Mouse (Mus musculus) testis, adult 2 months (tissue): ENCODE data around the gene Nup210. TPM values are rescaled to one million over a fixed set of nuclear protein-coding genes. Genes with fewer than 3 reads are reported as not detected.
A peak's percentile ranks its signal among the peaks of the same experiment; 100 is the strongest.

Experiments used
- H3K27ac ChIP-seq: fragments of 200-500 bp; 2 replicates; pipeline ENCODE4 v1.5.1; 2012; ENCODE audit warnings: low read depth, low read length; ENCODE audit not compliant: control insufficient read depth, insufficient read depth
- H3K27me3 ChIP-seq: fragments of 200-500 bp; 2 replicates; pipeline ENCODE4 v1.6.1; 2012; ENCODE audit warnings: mild to moderate bottlenecking, low read length, moderate library complexity; ENCODE audit not compliant: control insufficient read depth, insufficient read depth
- H3K36me3 ChIP-seq: fragments of 200-500 bp; 2 replicates; pipeline ENCODE4 v1.6.1; 2012; ENCODE audit warnings: mild to moderate bottlenecking, low read length; ENCODE audit not compliant: control insufficient read depth, insufficient read depth
- H3K4me1 ChIP-seq: fragments of 200-500 bp; 2 replicates; pipeline ENCODE4 v1.6.1; 2012; ENCODE audit warnings: low read length; ENCODE audit not compliant: control insufficient read depth, insufficient read depth
- H3K4me3 ChIP-seq: fragments of 200-500 bp; 2 replicates; pipeline ENCODE4 v1.5.1; 2012; ENCODE audit warnings: low read depth, mild to moderate bottlenecking, low read length, moderate library complexity, mixed read lengths; ENCODE audit not compliant: control insufficient read depth
- CTCF ChIP-seq: fragments of 200-500 bp; IDR thresholded peaks from 2 replicates; pipeline ENCODE4 v1.5.1; 2012; ENCODE audit warnings: low read depth, mild to moderate bottlenecking, inconsistent platforms, low read length, moderate library complexity; ENCODE audit not compliant: control insufficient read depth, insufficient read depth, insufficient replicate concordance
- POLR2A ChIP-seq: fragments of 200-500 bp; IDR thresholded peaks from 2 replicates; pipeline ENCODE4 v1.6.1; 2012; ENCODE audit warnings: low read depth, mild to moderate bottlenecking, inconsistent platforms, low read length, moderate library complexity; ENCODE audit not compliant: control insufficient read depth
- polyA plus RNA-seq: library from polyadenylated mRNA; depleted of rRNA; stranded (reverse); fragments of >200 nt; gene quantifications from 2 replicates; pipeline ENCODE4 v1.2.3, GENCODE M21; 2012; rRNA removed

The Nup210 gene
- polyA plus RNA-seq, 1 experiment, result 9.9 TPM

DNA sequence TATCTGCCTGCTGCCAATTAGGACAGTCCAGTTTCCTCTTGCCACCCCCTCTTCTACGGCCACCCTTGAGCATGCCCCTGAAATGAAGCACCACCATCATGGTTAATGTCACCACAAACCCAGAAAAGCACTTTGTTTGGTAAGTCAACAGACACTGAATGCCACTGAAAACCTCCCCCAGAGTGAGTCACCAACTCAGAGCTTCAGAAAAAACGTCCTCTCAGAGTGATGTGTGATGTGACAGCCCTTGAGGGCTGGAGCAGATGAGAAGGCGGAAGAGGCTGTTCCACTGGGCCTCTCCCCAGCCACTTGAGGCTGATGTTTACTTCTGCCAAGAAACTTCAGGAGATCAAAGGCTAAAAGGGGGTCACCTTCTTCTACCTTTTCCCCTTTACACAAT lies 132.5 kb downstream of the Nup210 start:
- no peaks in the 10 kb centered on the region for H3K27me3 ChIP-seq
- peaks cover 8% of the 10 kb centered on the region for H3K4me1 ChIP-seq
- TF ChIP-seq POLR2A (no peak), CTCF (no peak)
- H3K36me3 ChIP-seq, result no peaks in the 10 kb centered on the region
- no peak overlapping the region for H3K27ac ChIP-seq
- no peak overlapping the region for H3K4me3 ChIP-seq

DNA sequence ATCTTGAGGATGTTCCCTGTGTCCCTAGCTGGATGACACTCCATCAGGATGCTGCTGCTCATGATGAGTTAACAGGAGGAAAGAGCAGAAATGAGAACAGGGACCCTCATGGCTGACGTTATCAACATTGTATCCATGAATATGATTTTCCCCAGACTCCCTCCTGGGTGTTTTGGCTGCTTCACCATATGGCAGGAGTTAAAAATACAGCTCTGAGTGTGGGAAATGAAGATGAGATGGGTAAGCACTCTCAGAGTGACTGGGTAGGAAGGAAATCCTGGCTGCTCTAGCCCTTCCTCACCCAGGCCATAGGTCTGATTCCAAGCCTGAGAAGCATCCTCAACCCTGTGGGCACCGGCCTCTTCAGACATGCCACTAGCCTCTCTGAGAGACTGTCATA lies 142.3 kb downstream of the Nup210 start:
- TF ChIP-seq POLR2A (no peak), CTCF (no peak)
- H3K36me3 ChIP-seq, result no peaks in the 10 kb centered on the region
- H3K27ac ChIP-seq, result no peak overlapping the region
- peak overlapping the region; percentile 15; the same call in 1 of the 2 replicates for H3K4me3 ChIP-seq
- H3K4me1 ChIP-seq, result no peaks in the 10 kb centered on the region
- H3K27me3 ChIP-seq, result no peaks in the 10 kb centered on the region

DNA sequence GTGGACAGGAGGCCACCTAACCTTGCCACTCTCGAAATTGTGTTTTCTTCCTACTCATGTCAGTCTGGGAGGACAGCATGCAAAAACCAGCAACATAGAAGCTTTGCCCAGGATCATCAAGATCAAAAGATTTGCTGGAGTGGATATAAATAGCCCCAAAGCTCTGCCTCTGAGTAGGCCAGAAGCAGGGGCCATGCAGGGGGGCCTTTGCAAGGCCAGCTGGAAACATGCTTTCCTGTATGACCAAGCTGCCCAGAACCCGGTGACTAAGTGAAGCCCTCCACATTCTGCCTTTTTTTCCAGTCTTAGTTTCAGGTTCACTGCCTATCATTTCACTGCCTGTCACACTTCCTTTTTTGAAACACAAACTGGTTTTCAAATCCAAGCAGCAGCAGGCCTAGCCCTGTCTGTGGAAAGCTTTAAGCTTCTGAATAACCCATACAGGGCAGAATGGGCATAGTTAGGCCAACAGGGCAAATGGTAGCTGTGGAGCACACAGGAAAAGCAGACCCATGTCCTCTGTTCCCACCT lies 147.2 kb downstream of the Nup210 start:
- H3K27ac ChIP-seq, result no peak overlapping the region
- TF ChIP-seq CTCF (no peak), POLR2A (no peak)
- H3K36me3 ChIP-seq, result no peaks in the 10 kb centered on the region
- H3K4me3 ChIP-seq, result no peak overlapping the region
- no peaks in the 10 kb centered on the region for H3K27me3 ChIP-seq
- no peaks in the 10 kb centered on the region for H3K4me1 ChIP-seq

Other genes with a start within 250 kb of the Nup210 start
- 47.2 and 49.8 TPM in 2 replicates for gene Iqsec1, start 128.1 kb downstream of the Nup210 start, polyA plus RNA-seq
- gene Hdac11, start 39.8 kb upstream of the Nup210 start, polyA plus RNA-seq, result 146 and 168 TPM in 2 replicates
- 2.4 and 4.8 TPM in 2 replicates for gene Fbln2, start 95.6 kb upstream of the Nup210 start, polyA plus RNA-seq